Mouse (Mus musculus): ENCODE measurements around the gene Tet3. TPM values are rescaled to one million over a fixed set of nuclear protein-coding genes. Genes with fewer than 3 reads are reported as not detected.

Gene Tet3
- polyA plus RNA-seq, 1 experiment from 2014 or later = 56.5 TPM

GRCm38 (mm10) chr6:83341387-83341786 lies 117.5 kb downstream of the Tet3 start:
- Histone ChIP-seq H3K4me3 (no peak overlapping the region), H3K36me3 (peaks cover 78% of the 10 kb centered on the region), H3K27ac (no peak overlapping the region), H3K9me3 (no peaks in the 10 kb centered on the region), H3K27me3 (ENCODE audit: insufficient read depth, poor library complexity, severe bottlenecking) (no peaks in the 10 kb centered on the region), H3K4me1 (replicated peaks) (no peaks in the 10 kb centered on the region)
- WGBS = 92% methylated on average over 3 of the region's 3 CpGs
- no peak for DNase-seq (ENCODE audit: low spot score)

- 88% methylated on average over 3 of the region's 3 CpGs for WGBS
- no peaks in the 10 kb centered on the region for H3K27me3 ChIP-seq (ENCODE audit: insufficient read depth, poor library complexity, severe bottlenecking)
- H3K4me1 ChIP-seq (replicated peaks) = peaks cover 19% of the 10 kb centered on the region
- H3K27ac ChIP-seq = no peak overlapping the region
- H3K9me3 ChIP-seq = no peaks in the 10 kb centered on the region
- DNase-seq (ENCODE audit: low spot score) = no peak
- H3K4me3 ChIP-seq = no peak overlapping the region
- peaks cover 44% of the 10 kb centered on the region for H3K36me3 ChIP-seq
Observed at GRCm38 (mm10) chr6:83327591-83328190, 131.2 kb downstream of the Tet3 start.

GRCm38 (mm10) chr6:83326761-83327160 lies 132.1 kb downstream of the Tet3 start:
- no peak for DNase-seq (ENCODE audit: low spot score)
- Histone ChIP-seq H3K9me3 (no peaks in the 10 kb centered on the region), H3K27me3 (ENCODE audit: insufficient read depth, poor library complexity, severe bottlenecking) (no peaks in the 10 kb centered on the region), H3K36me3 (peaks cover 34% of the 10 kb centered on the region), H3K27ac (no peak overlapping the region; the same call in 1 of the 2 replicates), H3K4me1 (replicated peaks) (peaks cover 19% of the 10 kb centered on the region), H3K4me3 (peak overlapping the region; percentile 88)
- 77% methylated on average over 6 of the region's 6 CpGs for WGBS

- H3K4me3 ChIP-seq = peak overlapping the region; percentile 88
- H3K36me3 ChIP-seq = peaks cover 30% of the 10 kb centered on the region
- H3K4me1 ChIP-seq (replicated peaks) = peaks cover 19% of the 10 kb centered on the region
- WGBS = 10% methylated on average over 6 of the region's 6 CpGs
- H3K27me3 ChIP-seq (ENCODE audit: insufficient read depth, poor library complexity, severe bottlenecking) = no peaks in the 10 kb centered on the region
- DNase-seq (ENCODE audit: low spot score) = no peak
- no peaks in the 10 kb centered on the region for H3K9me3 ChIP-seq
- peak overlapping the region; percentile 98 for H3K27ac ChIP-seq
Observed at GRCm38 (mm10) chr6:83326394-83326736, 132.5 kb downstream of the Tet3 start.

- WGBS = 2% methylated on average over 65 of the region's 65 CpGs
- Histone ChIP-seq H3K4me3 (peak within 1 kb of the TSS; percentile 88), H3K27me3 (ENCODE audit: insufficient read depth, poor library complexity, severe bottlenecking) (no peaks in the 10 kb centered on the region), H3K36me3 (peaks cover 24% of the 10 kb centered on the region), H3K9me3 (no peaks in the 10 kb centered on the region), H3K27ac (peak within 1 kb of the TSS; percentile 98), H3K4me1 (replicated peaks) (peaks cover 19% of the 10 kb centered on the region)
- peak; percentile 94 for DNase-seq (ENCODE audit: low spot score)
Observed at GRCm38 (mm10) chr6:83325525-83326393, 133.1 kb downstream of the Tet3 start, which contains the start of the genes Mthfd2 and Mob1a. Gene Mthfd2 (minus strand): TSS chr6:83325908. Gene Mob1a (plus strand): TSS chr6:83326016.

GRCm38 (mm10) chr6:83323652-83324419 lies 135.0 kb downstream of the Tet3 start:
- no peaks in the 10 kb centered on the region for H3K27me3 ChIP-seq (ENCODE audit: insufficient read depth, poor library complexity, severe bottlenecking)
- H3K27ac ChIP-seq = no peak overlapping the region
- WGBS = 67% methylated on average over 8 of the region's 8 CpGs
- H3K4me3 ChIP-seq = no peak overlapping the region
- DNase-seq (ENCODE audit: low spot score) = no peak
- H3K9me3 ChIP-seq = no peaks in the 10 kb centered on the region
- H3K36me3 ChIP-seq = peaks cover 6% of the 10 kb centered on the region
- peaks cover 19% of the 10 kb centered on the region for H3K4me1 ChIP-seq (replicated peaks)

GRCm38 (mm10) chr6:83322794-83323193 lies 136.1 kb downstream of the Tet3 start:
- WGBS = 74% methylated on average over 2 of the region's 2 CpGs
- no peaks in the 10 kb centered on the region for H3K9me3 ChIP-seq
- peaks cover 19% of the 10 kb centered on the region for H3K4me1 ChIP-seq (replicated peaks)
- no peak for DNase-seq (ENCODE audit: low spot score)
- no peaks in the 10 kb centered on the region for H3K36me3 ChIP-seq
- H3K27ac ChIP-seq = no peak overlapping the region
- H3K4me3 ChIP-seq = no peak overlapping the region
- no peaks in the 10 kb centered on the region for H3K27me3 ChIP-seq (ENCODE audit: insufficient read depth, poor library complexity, severe bottlenecking)

- no peaks in the 10 kb centered on the region for H3K36me3 ChIP-seq
- H3K9me3 ChIP-seq = no peaks in the 10 kb centered on the region
- peaks cover 14% of the 10 kb centered on the region for H3K4me1 ChIP-seq (replicated peaks)
- H3K27me3 ChIP-seq (ENCODE audit: insufficient read depth, poor library complexity, severe bottlenecking) = no peaks in the 10 kb centered on the region
- H3K4me3 ChIP-seq = no peak overlapping the region
- no peak for DNase-seq (ENCODE audit: low spot score)
- 76% methylated on average over 1 of the region's 1 CpGs for WGBS
- H3K27ac ChIP-seq = no peak overlapping the region
Observed at GRCm38 (mm10) chr6:83321927-83322326, 137.0 kb downstream of the Tet3 start.

- H3K4me1 ChIP-seq (replicated peaks) = peaks cover 16% of the 10 kb centered on the region
- under 1% methylated on average over 52 of the region's 52 CpGs for WGBS
- DNase-seq (ENCODE audit: low spot score) = peak; percentile 90
- H3K4me3 ChIP-seq = peak overlapping the region; percentile 90
- peaks cover 18% of the 10 kb centered on the region for H3K36me3 ChIP-seq
- H3K27ac ChIP-seq = peak overlapping the region; percentile 95
- H3K27me3 ChIP-seq (ENCODE audit: insufficient read depth, poor library complexity, severe bottlenecking) = no peaks in the 10 kb centered on the region
- no peaks in the 10 kb centered on the region for H3K9me3 ChIP-seq
Observed at GRCm38 (mm10) chr6:83317108-83317741, 141.7 kb downstream of the Tet3 start.

- peaks cover 16% of the 10 kb centered on the region for H3K4me1 ChIP-seq (replicated peaks)
- WGBS = 12% methylated on average over 10 of the region's 10 CpGs
- no peaks in the 10 kb centered on the region for H3K9me3 ChIP-seq
- H3K27ac ChIP-seq = no peak overlapping the region
- peaks cover 30% of the 10 kb centered on the region for H3K36me3 ChIP-seq
- peak overlapping the region; percentile 90 for H3K4me3 ChIP-seq
- no peaks in the 10 kb centered on the region for H3K27me3 ChIP-seq (ENCODE audit: insufficient read depth, poor library complexity, severe bottlenecking)
- peak; percentile 54 for DNase-seq (ENCODE audit: low spot score)
Observed at GRCm38 (mm10) chr6:83316022-83316421, 142.9 kb downstream of the Tet3 start.

- peaks cover 16% of the 10 kb centered on the region for H3K4me1 ChIP-seq (replicated peaks)
- H3K36me3 ChIP-seq = peaks cover 38% of the 10 kb centered on the region
- H3K9me3 ChIP-seq = no peaks in the 10 kb centered on the region
- no peaks in the 10 kb centered on the region for H3K27me3 ChIP-seq (ENCODE audit: insufficient read depth, poor library complexity, severe bottlenecking)
- DNase-seq (ENCODE audit: low spot score) = no peak
- H3K27ac ChIP-seq = no peak overlapping the region
- H3K4me3 ChIP-seq = no peak overlapping the region
Observed at GRCm38 (mm10) chr6:83315293-83315692, 143.6 kb downstream of the Tet3 start.

- H3K36me3 ChIP-seq = peaks cover 65% of the 10 kb centered on the region
Observed at GRCm38 (mm10) chr6:83312514-83312913, 146.4 kb downstream of the Tet3 start.

More at GRCm38 (mm10) chr6:83312514-83312913, 146.4 kb downstream of the Tet3 start:
- WGBS = 92% methylated on average over 8 of the region's 8 CpGs
- no peaks in the 10 kb centered on the region for H3K27me3 ChIP-seq (ENCODE audit: insufficient read depth, poor library complexity, severe bottlenecking)
- no peak overlapping the region for H3K4me3 ChIP-seq
- H3K9me3 ChIP-seq = no peaks in the 10 kb centered on the region
- H3K4me1 ChIP-seq (replicated peaks) = peaks cover 16% of the 10 kb centered on the region
- no peak overlapping the region for H3K27ac ChIP-seq
- no peak for DNase-seq (ENCODE audit: low spot score)

All from hindbrain, embryonic 10.5 days (tissue).